Comparison of ENCODE assay signal across 22 mouse cellular contexts in genomic region chr5:37254523-37254922, GRCm38 (mm10). TPM values are rescaled to one million over a fixed set of nuclear protein-coding genes. Genes with fewer than 3 reads are reported as not detected.
A peak's percentile ranks its signal among the peaks of the same experiment; 100 is the strongest.
DNase-seq lines count a peak whose midpoint lies in the region; ATAC-seq and TF ChIP-seq lines count a peak whose summit lies in the region.
"Had no signal": no experiment of that assay in that cellular context is flagged by ENCODE, and none has a peak within 500 bp of the region (broad histone marks: within the 10 kb centered on the region; RNA-seq: fewer than 3 reads in every experiment).

No protein-coding gene starts in this region.

- H3K9ac ChIP-seq in hindbrain, postnatal 0 days (replicated peaks; ENCODE audit: low read length), result no peak overlapping the region
- H3K9ac ChIP-seq: forebrain, embryonic 12.5 days; hindbrain, embryonic 15.5 days; kidney, embryonic 15.5 days; liver, embryonic 14.5 days; lung, embryonic 15.5 days; midbrain, embryonic 12.5 days had no signal

- no peak overlapping the region for H3K4me3 ChIP-seq in hindbrain, postnatal 0 days (ENCODE audit: low read length)
- no peak overlapping the region for H3K4me3 ChIP-seq in hindbrain, embryonic 10.5 days
- H3K4me3 ChIP-seq: embryonic facial prominence, embryonic 10.5 days; forebrain, embryonic 12.5 days; heart, embryonic 10.5 days; hindbrain, embryonic 15.5 days; kidney, embryonic 15.5 days; lung, embryonic 15.5 days; midbrain, embryonic 12.5 days; myocyte had no signal

- no peak for TF ChIP-seq CTCF in hindbrain, postnatal 0 days (IDR thresholded peaks at IDR 0.05; ENCODE audit: low read depth)

- WGBS in hindbrain, postnatal 0 days, result 41% methylated on average over 4 of the region's 4 CpGs
- 84% methylated on average over 4 of the region's 4 CpGs for WGBS in hindbrain, embryonic 10.5 days

- H3K27ac ChIP-seq in hindbrain, postnatal 0 days, result no peak overlapping the region
- no peak overlapping the region for H3K27ac ChIP-seq in hindbrain, embryonic 10.5 days
- H3K27ac ChIP-seq: embryonic facial prominence, embryonic 10.5 days; forebrain, embryonic 12.5 days; heart, embryonic 10.5 days; hindbrain, embryonic 15.5 days; kidney, embryonic 15.5 days; liver, embryonic 14.5 days; lung, embryonic 15.5 days; macrophage; midbrain, embryonic 12.5 days had no signal

- DNase-seq in hindbrain, postnatal 0 days (ENCODE audit: low spot score), result peak; percentile 47
- DNase-seq in hindbrain, embryonic 10.5 days (ENCODE audit: low spot score), result no peak
- peak; percentile 33 for DNase-seq in MN1 (ENCODE audit: low spot score)
- peak; percentile 61 for DNase-seq in cerebellum, adult 9-11 months
- DNase-seq in adrenal gland, adult 8-10 months, result no peak
- no peak for DNase-seq in right cerebral cortex, adult 18-20 months
- DNase-seq: B cell, adult 2 months; retina, postnatal 1 day; thymus, postnatal 25 days had no signal

- H3K9me3 ChIP-seq in hindbrain, postnatal 0 days (ENCODE audit: low read length), result no peaks in the 10 kb centered on the region
- H3K9me3 ChIP-seq in hindbrain, embryonic 10.5 days, result no peaks in the 10 kb centered on the region
- H3K9me3 ChIP-seq: embryonic facial prominence, embryonic 10.5 days; forebrain, embryonic 12.5 days; heart, embryonic 10.5 days; hindbrain, embryonic 15.5 days; kidney, embryonic 15.5 days; lung, embryonic 15.5 days had no signal

- no peaks in the 10 kb centered on the region for H3K27me3 ChIP-seq in hindbrain, postnatal 0 days (ENCODE audit: insufficient read depth, low read length)
- no peaks in the 10 kb centered on the region for H3K27me3 ChIP-seq in hindbrain, embryonic 10.5 days (ENCODE audit: insufficient read depth, poor library complexity, severe bottlenecking)
- H3K27me3 ChIP-seq: forebrain, embryonic 12.5 days; hindbrain, embryonic 15.5 days; kidney, embryonic 15.5 days; lung, embryonic 15.5 days; midbrain, embryonic 12.5 days had no signal

- H3K4me1 ChIP-seq in hindbrain, postnatal 0 days (ENCODE audit: insufficient read depth, low read length), result peaks cover 11% of the 10 kb centered on the region; the same call in 1 of the 2 replicates
- peaks cover 41% of the 10 kb centered on the region for H3K4me1 ChIP-seq in hindbrain, embryonic 10.5 days (replicated peaks)
- H3K4me1 ChIP-seq: embryonic facial prominence, embryonic 10.5 days; kidney, embryonic 15.5 days; lung, embryonic 15.5 days had no signal

- ATAC-seq in hindbrain, postnatal 0 days, result 0 out of 2 replicates have a peak, but pooled peaks have one; percentile 19
- peak; percentile 6; the same call in 1 of the 2 replicates for ATAC-seq in cerebellum, adult (ENCODE audit: insufficient number of reproducible peaks, low FRiP score, low TSS enrichment)
- no peak for ATAC-seq in megakaryocyte progenitor cell, adult 5-6 weeks (replicated peaks; ENCODE audit: poor library complexity)
- ATAC-seq: intestine, postnatal 0 days had no signal

- H3K4me2 ChIP-seq in hindbrain, postnatal 0 days (ENCODE audit: low read depth, low read length), result no peak overlapping the region
- H3K4me2 ChIP-seq: forebrain, embryonic 12.5 days; hindbrain, embryonic 15.5 days; kidney, embryonic 15.5 days; lung, embryonic 15.5 days; midbrain, embryonic 12.5 days had no signal

- H3K36me3 ChIP-seq in hindbrain, postnatal 0 days (ENCODE audit: insufficient read depth, low read length), result no peaks in the 10 kb centered on the region
- peaks cover 17% of the 10 kb centered on the region; the same call in 1 of the 2 replicates for H3K36me3 ChIP-seq in hindbrain, embryonic 10.5 days
- H3K36me3 ChIP-seq: embryonic facial prominence, embryonic 10.5 days; heart, embryonic 10.5 days; kidney, embryonic 15.5 days; lung, embryonic 15.5 days had no signal

RNA-seq across cellular contexts. Expression of gene Crmp1, which starts 12.8 kb away (rescaled TPM):
- total RNA-seq in hindbrain, postnatal 0 days (2014; rRNA removed), result 1,015 and 1,414 TPM in 2 replicates
- polyA plus RNA-seq in hindbrain, postnatal 0 days (2015; fragmentation: Nextera tagmentation; extraction: Ambion mirVana), result 607 and 697 TPM in 2 replicates
- 178 and 407 TPM in 2 replicates for polyA plus RNA-seq in hindbrain, embryonic 10.5 days (2016; fragmentation: Nextera tagmentation; extraction: Ambion mirVana)
- total RNA-seq in adrenal gland, adult 8-10 months (2022), result 10 to 100 TPM; 10.4 to 17.7 (median 13.3) TPM
- not detected in 2 replicates for total RNA-seq in megakaryocyte progenitor cell, adult 5-6 weeks (2015)
- not detected in 2 replicates for total RNA-seq in megakaryocyte progenitor cell, adult 5-6 weeks (2017)
- polyA plus RNA-seq: macrophage had no signal

Comparison
In these comparisons a context has a peak if more than half of its experiments do, and no peak if none do; other contexts are left out.
1. DNase-seq: peak in hindbrain, postnatal 0 days (single experiment), MN1 (single experiment) and cerebellum, adult 9-11 months (single experiment); none in hindbrain, embryonic 10.5 days (single experiment), adrenal gland, adult 8-10 months (single experiment) and right cerebral cortex, adult 18-20 months (single experiment).
2. RNA of gene Crmp1, which starts 12.8 kb away (total RNA-seq): 1,015 to 1,414 TPM in hindbrain, postnatal 0 days; 10.4 to 17.7 TPM in adrenal gland, adult 8-10 months and not detected in megakaryocyte progenitor cell, adult 5-6 weeks; every median in the first group is over 10 times any median in the second.